Mouse (Mus musculus): ENCODE results near the gene Mtmr10. TPM values are rescaled to one million over a fixed set of nuclear protein-coding genes. Genes with fewer than 3 reads are reported as not detected.
A peak's percentile ranks its signal among the peaks of the same experiment; 100 is the strongest.

The Mtmr10 gene
- polyA plus RNA-seq, 1 experiment from 2014 or later: 11.2 TPM

DNA sequence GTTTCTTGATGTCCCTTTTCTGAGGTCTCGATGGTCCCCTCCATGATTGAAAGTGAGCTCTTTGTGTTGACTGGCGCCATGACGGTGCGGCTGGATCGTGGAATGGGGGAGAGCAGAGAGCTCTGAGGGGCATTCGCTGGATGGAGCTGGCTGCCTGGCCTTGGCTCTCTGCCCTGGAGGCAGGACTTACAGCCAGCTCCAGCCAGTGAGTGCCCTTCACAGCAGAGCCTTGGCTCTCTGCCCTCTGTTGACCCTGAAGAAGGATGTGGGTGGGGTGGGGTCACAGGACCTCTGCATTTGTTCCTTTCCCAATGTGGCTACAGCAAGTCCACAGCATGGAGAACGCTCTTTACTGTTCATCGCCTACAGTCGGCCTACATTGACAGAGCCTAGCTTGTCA lies 70.0 kb downstream of the Mtmr10 start:
- 77% methylated on average over 9 of the region's 9 CpGs for WGBS
- no peak overlapping the region for H3K27ac ChIP-seq (ENCODE audit: low read length)

GRCm38 (mm10) chr7:64358666-64359065 lies 71.2 kb downstream of the Mtmr10 start:
- Histone ChIP-seq H3K36me3 (ENCODE audit: control insufficient read depth, insufficient read depth, low read length) (peaks cover 14% of the 10 kb centered on the region), H3K27me3 (ENCODE audit: control insufficient read depth, insufficient read depth, low read depth, low read length) (no peaks in the 10 kb centered on the region), H3K27ac (ENCODE audit: low read length) (no peak overlapping the region), H3K4me2 (ENCODE audit: low read depth, low read length) (no peak overlapping the region), H3K4me1 (replicated peaks; ENCODE audit: control insufficient read depth, insufficient read depth, low read length) (no peaks in the 10 kb centered on the region; the same call in 1 of the 2 replicates), H3K4me3 (ENCODE audit: low read length) (no peak overlapping the region), H3K9ac (ENCODE audit: low read length) (no peak overlapping the region), H3K9me3 (ENCODE audit: control insufficient read depth, low read length) (no peaks in the 10 kb centered on the region)
- no peak for ATAC-seq (ENCODE audit: low read depth)
- 69% methylated on average over 6 of the region's 6 CpGs for WGBS

More for the DNA sequence above, 70.0 kb downstream of the Mtmr10 start:
- Histone ChIP-seq H3K4me1 (replicated peaks; ENCODE audit: control insufficient read depth, insufficient read depth, low read length) (no peaks in the 10 kb centered on the region; the same call in 1 of the 2 replicates), H3K36me3 (ENCODE audit: control insufficient read depth, insufficient read depth, low read length) (peaks cover 21% of the 10 kb centered on the region), H3K27me3 (ENCODE audit: control insufficient read depth, insufficient read depth, low read depth, low read length) (no peaks in the 10 kb centered on the region), H3K9me3 (ENCODE audit: control insufficient read depth, low read length) (no peaks in the 10 kb centered on the region), H3K9ac (ENCODE audit: low read length) (no peak overlapping the region), H3K4me3 (ENCODE audit: low read length) (no peak overlapping the region), H3K4me2 (ENCODE audit: low read depth, low read length) (no peak overlapping the region)
- peak; percentile 60 for ATAC-seq (ENCODE audit: low read depth)

- H3K36me3 ChIP-seq (ENCODE audit: control insufficient read depth, insufficient read depth, low read length): peaks cover 21% of the 10 kb centered on the region
- no peak overlapping the region for H3K27ac ChIP-seq (ENCODE audit: low read length)
- H3K9ac ChIP-seq (ENCODE audit: low read length): no peak overlapping the region
- no peaks in the 10 kb centered on the region for H3K9me3 ChIP-seq (ENCODE audit: control insufficient read depth, low read length)
- no peak for ATAC-seq (ENCODE audit: low read depth)
- WGBS: 79% methylated on average over 20 of the region's 20 CpGs
- H3K4me2 ChIP-seq (ENCODE audit: low read depth, low read length): no peak overlapping the region
- no peak overlapping the region for H3K4me3 ChIP-seq (ENCODE audit: low read length)
- no peaks in the 10 kb centered on the region; the same call in 1 of the 2 replicates for H3K4me1 ChIP-seq (replicated peaks; ENCODE audit: control insufficient read depth, insufficient read depth, low read length)
- H3K27me3 ChIP-seq (ENCODE audit: control insufficient read depth, insufficient read depth, low read depth, low read length): no peaks in the 10 kb centered on the region
These were observed 72.6 kb downstream of the Mtmr10 start for GRCm38 (mm10) chr7:64359943-64360585.

DNA sequence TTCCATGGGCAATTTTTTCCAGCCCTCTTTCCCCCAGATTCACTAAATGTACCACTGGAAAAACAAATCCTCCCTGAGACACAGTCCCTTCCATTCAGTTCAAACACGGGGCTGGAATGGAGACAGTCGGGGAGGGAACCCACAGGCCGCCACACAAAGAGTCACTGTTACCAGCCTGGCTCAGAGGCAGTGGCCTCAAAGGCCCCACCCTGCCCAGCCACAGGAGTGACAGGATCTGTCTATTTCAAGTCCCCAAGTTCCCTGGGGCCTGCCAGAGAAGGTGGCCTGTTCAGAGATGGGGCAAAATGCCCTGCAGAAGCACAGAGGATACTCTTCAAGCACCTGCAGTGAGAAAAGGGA lies 73.1 kb downstream of the Mtmr10 start:
- no peak overlapping the region for H3K4me3 ChIP-seq (ENCODE audit: low read length)
- no peaks in the 10 kb centered on the region for H3K9me3 ChIP-seq (ENCODE audit: control insufficient read depth, low read length)
- H3K4me1 ChIP-seq (replicated peaks; ENCODE audit: control insufficient read depth, insufficient read depth, low read length): no peaks in the 10 kb centered on the region; the same call in 1 of the 2 replicates
- no peak overlapping the region for H3K4me2 ChIP-seq (ENCODE audit: low read depth, low read length)
- 60% methylated on average over 3 of the region's 3 CpGs for WGBS
- H3K9ac ChIP-seq (ENCODE audit: low read length): no peak overlapping the region
- peaks cover 21% of the 10 kb centered on the region for H3K36me3 ChIP-seq (ENCODE audit: control insufficient read depth, insufficient read depth, low read length)
- ATAC-seq (ENCODE audit: low read depth): 0 out of 2 replicates have a peak, but pooled peaks have one; percentile 34
- no peaks in the 10 kb centered on the region for H3K27me3 ChIP-seq (ENCODE audit: control insufficient read depth, insufficient read depth, low read depth, low read length)
- H3K27ac ChIP-seq (ENCODE audit: low read length): no peak overlapping the region

DNA sequence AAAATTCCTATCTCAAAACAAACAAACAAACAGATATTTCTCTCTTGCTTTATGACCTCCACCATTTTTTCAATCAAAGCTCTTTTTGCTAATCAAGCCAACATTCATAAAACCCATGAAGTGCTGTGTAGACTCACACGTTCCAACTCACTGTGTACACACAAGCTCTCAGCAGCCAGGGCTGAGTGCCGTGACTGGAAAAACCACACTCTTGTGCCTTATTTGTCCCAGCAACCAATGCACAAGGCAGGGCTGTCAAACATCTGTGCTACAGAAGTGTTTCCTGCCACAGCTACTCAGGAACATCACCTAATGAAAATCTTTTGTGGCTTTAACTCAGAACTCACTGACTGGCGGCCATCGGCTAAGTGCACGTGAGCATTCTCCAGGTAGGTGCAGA lies 78.4 kb downstream of the Mtmr10 start:
- 66% methylated on average over 5 of the region's 5 CpGs for WGBS
- Histone ChIP-seq H3K4me3 (ENCODE audit: low read length) (no peak overlapping the region), H3K4me1 (replicated peaks; ENCODE audit: control insufficient read depth, insufficient read depth, low read length) (no peaks in the 10 kb centered on the region), H3K27ac (ENCODE audit: low read length) (no peak overlapping the region), H3K27me3 (ENCODE audit: control insufficient read depth, insufficient read depth, low read depth, low read length) (no peaks in the 10 kb centered on the region), H3K9me3 (ENCODE audit: control insufficient read depth, low read length) (no peaks in the 10 kb centered on the region), H3K9ac (ENCODE audit: low read length) (no peak overlapping the region), H3K4me2 (ENCODE audit: low read depth, low read length) (no peak overlapping the region), H3K36me3 (ENCODE audit: control insufficient read depth, insufficient read depth, low read length) (peaks cover 15% of the 10 kb centered on the region)
- 0 out of 2 replicates have a peak, but pooled peaks have one; percentile 38 for ATAC-seq (ENCODE audit: low read depth)

GRCm38 (mm10) chr7:64369841-64370240 lies 82.4 kb downstream of the Mtmr10 start:
- H3K9me3 ChIP-seq (ENCODE audit: control insufficient read depth, low read length): no peaks in the 10 kb centered on the region
- H3K27me3 ChIP-seq (ENCODE audit: control insufficient read depth, insufficient read depth, low read depth, low read length): no peaks in the 10 kb centered on the region
- H3K4me2 ChIP-seq (ENCODE audit: low read depth, low read length): no peak overlapping the region
- no peak overlapping the region for H3K9ac ChIP-seq (ENCODE audit: low read length)
- H3K36me3 ChIP-seq (ENCODE audit: control insufficient read depth, insufficient read depth, low read length): no peaks in the 10 kb centered on the region
- no peak overlapping the region for H3K27ac ChIP-seq (ENCODE audit: low read length)
- ATAC-seq (ENCODE audit: low read depth): no peak
- no peaks in the 10 kb centered on the region; the same call in 1 of the 2 replicates for H3K4me1 ChIP-seq (replicated peaks; ENCODE audit: control insufficient read depth, insufficient read depth, low read length)
- no peak overlapping the region for H3K4me3 ChIP-seq (ENCODE audit: low read length)
- WGBS: 84% methylated on average over 6 of the region's 6 CpGs

GRCm38 (mm10) chr7:64371940-64372878 lies 84.8 kb downstream of the Mtmr10 start:
- Histone ChIP-seq H3K9ac (ENCODE audit: low read length) (no peak overlapping the region), H3K27me3 (ENCODE audit: control insufficient read depth, insufficient read depth, low read depth, low read length) (no peaks in the 10 kb centered on the region), H3K4me3 (ENCODE audit: low read length) (no peak overlapping the region), H3K36me3 (ENCODE audit: control insufficient read depth, insufficient read depth, low read length) (peaks cover 9% of the 10 kb centered on the region), H3K4me2 (ENCODE audit: low read depth, low read length) (no peak overlapping the region), H3K4me1 (replicated peaks; ENCODE audit: control insufficient read depth, insufficient read depth, low read length) (no peaks in the 10 kb centered on the region; the same call in 1 of the 2 replicates), H3K27ac (ENCODE audit: low read length) (no peak overlapping the region), H3K9me3 (ENCODE audit: control insufficient read depth, low read length) (no peaks in the 10 kb centered on the region)
- ATAC-seq (ENCODE audit: low read depth): no peak
- WGBS: 85% methylated on average over 23 of the region's 23 CpGs

DNA sequence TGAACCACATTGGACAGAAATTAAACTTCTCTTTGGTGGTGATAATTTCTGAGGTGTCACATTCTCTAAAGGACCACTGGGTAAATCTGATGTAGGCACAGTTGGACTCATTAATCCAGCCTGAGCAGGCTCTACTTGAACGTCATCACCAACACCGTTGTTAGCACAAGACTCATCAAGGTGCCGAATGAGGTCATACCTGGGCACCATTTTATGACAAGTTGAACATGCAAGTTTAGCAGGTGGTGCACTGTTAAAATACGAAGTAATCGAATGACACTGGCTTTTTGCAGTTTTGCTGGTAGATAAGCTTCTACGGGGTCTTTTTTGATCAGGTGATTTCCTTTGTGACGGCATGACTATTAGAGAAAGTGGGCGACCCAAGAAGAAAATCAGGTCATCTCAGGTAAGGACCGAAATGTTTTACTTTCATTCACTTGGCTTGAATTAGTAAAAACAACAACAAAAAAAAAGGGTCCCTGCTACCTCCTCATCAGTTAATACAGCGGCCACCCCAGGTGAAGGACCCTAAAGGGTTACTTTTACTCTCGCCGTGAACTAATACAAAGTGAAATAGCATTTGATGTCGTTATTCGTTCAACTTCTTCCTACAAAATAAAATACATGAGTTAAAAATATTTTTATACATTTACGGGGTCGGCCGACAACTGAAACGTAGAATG lies 85.8 kb downstream of the Mtmr10 start:
- H3K36me3 ChIP-seq (ENCODE audit: control insufficient read depth, insufficient read depth, low read length): peaks cover 18% of the 10 kb centered on the region

More for the DNA sequence above, 85.8 kb downstream of the Mtmr10 start:
- Histone ChIP-seq H3K9me3 (ENCODE audit: control insufficient read depth, low read length) (no peaks in the 10 kb centered on the region), H3K27ac (ENCODE audit: low read length) (peak overlapping the region; percentile 97), H3K9ac (ENCODE audit: low read length) (peak overlapping the region; percentile 91), H3K27me3 (ENCODE audit: control insufficient read depth, insufficient read depth, low read depth, low read length) (no peaks in the 10 kb centered on the region), H3K4me3 (ENCODE audit: low read length) (peak overlapping the region; percentile 79), H3K4me2 (ENCODE audit: low read depth, low read length) (peak overlapping the region; percentile 81), H3K4me1 (replicated peaks; ENCODE audit: control insufficient read depth, insufficient read depth, low read length) (no peaks in the 10 kb centered on the region; the same call in 1 of the 2 replicates)
- ATAC-seq (ENCODE audit: low read depth): peak; percentile 32; the same call in 1 of the 2 replicates
- WGBS: 8% methylated on average over 18 of the region's 18 CpGs

All from lung, embryonic 16.5 days (tissue).